Mouse (Mus musculus) right cerebral cortex, adult 18-20 months (tissue): Measurements from ENCODE around the gene Galnt2.

Experiments
- DNase-seq: peaks from one replicate; pipeline ENCODE4 v3.0.0; 2022; ENCODE audit warnings: mixed read lengths

Gene Galnt2

GRCm38 (mm10) chr8:124379289-124379688, 148.1 kb downstream of the Galnt2 start:
- no peak for DNase-seq

- DNase-seq = no peak
These were observed 151.0 kb downstream of the Galnt2 start for GRCm38 (mm10) chr8:124382235-124382634.

GRCm38 (mm10) chr8:124384336-124384735, 153.1 kb downstream of the Galnt2 start:
- no peak for DNase-seq

- peak; percentile 90 for DNase-seq
These were observed 155.2 kb downstream of the Galnt2 start for GRCm38 (mm10) chr8:124386225-124386899.

GRCm38 (mm10) chr8:124389495-124389894, 158.3 kb downstream of the Galnt2 start:
- DNase-seq = peak; percentile 94

GRCm38 (mm10) chr8:124391191-124391590, 160.0 kb downstream of the Galnt2 start:
- DNase-seq = no peak

GRCm38 (mm10) chr8:124392271-124393012, 161.3 kb downstream of the Galnt2 start:
- DNase-seq = no peak

- DNase-seq = no peak
These were observed 161.8 kb downstream of the Galnt2 start for GRCm38 (mm10) chr8:124393013-124393412.

- no peak for DNase-seq
These were observed 162.7 kb downstream of the Galnt2 start for GRCm38 (mm10) chr8:124393927-124394326.

- no peak for DNase-seq
These were observed 163.8 kb downstream of the Galnt2 start for GRCm38 (mm10) chr8:124394951-124395350.
